Mouse (Mus musculus): ENCODE data around the gene Smarcd1. TPM values are rescaled to one million over a fixed set of nuclear protein-coding genes. Genes with fewer than 3 reads are reported as not detected.

The Smarcd1 gene
- 54.0 and 58.7 TPM in 2 replicates for polyA plus RNA-seq (2015; fragmentation: Nextera tagmentation; extraction: Ambion mirVana)

- Histone ChIP-seq H3K4me3 (peak within 1 kb of the TSS; percentile 81), H3K4me2 (replicated peaks) (peak within 1 kb of the TSS; percentile 82), H3K4me1 (peaks cover 29% of the 10 kb centered on the region), H3K27me3 (peaks cover 14% of the 10 kb centered on the region), H3K9me3 (no peaks in the 10 kb centered on the region), H3K9ac (peak within 1 kb of the TSS; percentile 96), H3K27ac (peak within 1 kb of the TSS; percentile 95), H3K36me3 (peaks cover 34% of the 10 kb centered on the region)
- ATAC-seq (ENCODE audit: low FRiP score, low read depth), result peak; percentile 95
- under 1% methylated on average over 70 of the region's 71 CpGs for WGBS
These were observed at the start of gene Smarcd1 for GRCm38 (mm10) chr15:99701999-99702900. TSS of gene Smarcd1 (plus strand) at chr15:99702129.

DNA sequence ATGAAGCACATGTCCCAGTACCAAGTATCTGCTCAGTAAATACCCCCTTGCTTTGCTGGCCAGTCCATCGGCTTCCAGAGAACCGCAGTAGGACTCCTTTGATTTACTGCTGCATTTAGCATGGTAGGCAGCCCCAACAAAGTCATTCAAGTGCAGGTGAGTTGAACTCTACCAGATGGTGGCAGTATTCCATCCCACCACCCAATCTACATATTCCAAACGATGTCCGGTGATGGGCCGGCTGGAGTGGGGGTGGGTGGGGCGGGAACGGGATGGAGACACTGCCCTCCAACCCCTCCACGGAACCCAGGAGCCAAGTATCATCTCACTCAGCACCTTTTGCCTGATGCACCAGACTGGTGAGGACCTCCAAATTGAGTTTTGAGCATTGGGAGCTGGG is 48.6 kb upstream of the Smarcd1 start:
- peak overlapping the region; percentile 57 for H3K4me2 ChIP-seq (replicated peaks)
- WGBS, result 4% methylated on average over 8 of the region's 8 CpGs
- ATAC-seq (ENCODE audit: low FRiP score, low read depth), result no peak
- H3K9ac ChIP-seq, result no peak overlapping the region
- peaks cover 37% of the 10 kb centered on the region for H3K4me1 ChIP-seq
- H3K36me3 ChIP-seq, result no peaks in the 10 kb centered on the region
- peaks cover 57% of the 10 kb centered on the region for H3K27me3 ChIP-seq
- H3K27ac ChIP-seq, result no peak overlapping the region
- peak overlapping the region; percentile 30 for H3K4me3 ChIP-seq
- no peaks in the 10 kb centered on the region for H3K9me3 ChIP-seq

DNA sequence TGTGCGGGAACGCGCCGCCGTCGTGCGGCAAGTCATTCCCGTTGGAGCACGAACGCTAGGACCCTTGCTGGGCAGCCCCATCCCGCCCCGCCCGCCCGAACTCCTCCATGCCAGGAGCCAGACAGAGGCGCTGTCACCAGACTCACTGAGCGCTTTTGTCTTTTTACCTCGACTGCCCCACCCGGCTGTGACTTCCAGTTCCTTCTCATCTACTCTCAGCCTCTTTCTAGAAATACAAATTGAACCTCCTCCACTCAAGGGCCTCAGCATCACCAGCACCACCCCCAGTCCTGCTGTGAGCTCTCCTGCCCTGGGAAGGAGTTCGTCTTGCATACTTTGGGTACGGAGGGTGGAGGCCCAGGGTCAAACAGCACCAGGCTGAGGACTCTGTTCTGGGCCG is 48.1 kb upstream of the Smarcd1 start:
- Histone ChIP-seq H3K9me3 (no peaks in the 10 kb centered on the region), H3K4me3 (peak overlapping the region; percentile 30), H3K4me2 (replicated peaks) (peak overlapping the region; percentile 57), H3K36me3 (no peaks in the 10 kb centered on the region), H3K4me1 (peaks cover 32% of the 10 kb centered on the region), H3K9ac (peak overlapping the region; percentile 25), H3K27ac (no peak overlapping the region), H3K27me3 (peaks cover 57% of the 10 kb centered on the region)
- WGBS, result 5% methylated on average over 21 of the region's 21 CpGs
- no peak for ATAC-seq (ENCODE audit: low FRiP score, low read depth)

- ATAC-seq (ENCODE audit: low FRiP score, low read depth), result no peak
- no peaks in the 10 kb centered on the region for H3K9me3 ChIP-seq
These were observed 46.0 kb upstream of the Smarcd1 start for GRCm38 (mm10) chr15:99655956-99656355.

DNA sequence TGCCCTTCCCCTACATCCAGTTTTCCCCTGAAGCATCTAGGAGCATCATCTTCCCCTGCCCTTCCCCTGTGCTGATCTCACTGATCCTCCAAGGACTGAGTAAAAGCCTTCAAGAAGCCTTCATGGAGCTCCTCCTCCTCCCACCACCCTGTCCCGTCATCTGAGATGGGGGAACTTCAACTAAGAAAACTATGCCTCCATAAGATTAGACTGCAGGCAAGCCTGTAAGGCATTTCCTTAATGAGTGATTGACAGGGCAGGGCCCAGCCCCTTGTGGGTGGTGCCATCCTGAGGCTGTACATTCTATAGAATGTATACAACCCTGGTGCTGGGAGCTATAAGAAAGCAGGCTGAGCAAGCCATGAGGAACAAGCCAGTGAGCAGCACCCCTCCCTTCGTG is 43.5 kb upstream of the Smarcd1 start:
- Histone ChIP-seq H3K9me3 (no peaks in the 10 kb centered on the region), H3K27ac (no peak overlapping the region), H3K9ac (no peak overlapping the region), H3K27me3 (peaks cover 48% of the 10 kb centered on the region), H3K4me2 (replicated peaks) (no peak overlapping the region), H3K4me3 (no peak overlapping the region), H3K4me1 (peaks cover 10% of the 10 kb centered on the region), H3K36me3 (no peaks in the 10 kb centered on the region)
- no peak for ATAC-seq (ENCODE audit: low FRiP score, low read depth)
- WGBS, result 47% methylated on average over 2 of the region's 2 CpGs

More at GRCm38 (mm10) chr15:99655956-99656355, 46.0 kb upstream of the Smarcd1 start:
- Histone ChIP-seq H3K36me3 (no peaks in the 10 kb centered on the region), H3K4me1 (peaks cover 12% of the 10 kb centered on the region), H3K9ac (no peak overlapping the region), H3K27ac (no peak overlapping the region), H3K27me3 (peaks cover 57% of the 10 kb centered on the region), H3K4me3 (no peak overlapping the region), H3K4me2 (replicated peaks) (no peak overlapping the region)
- WGBS, result 48% methylated on average over 9 of the region's 9 CpGs

DNA sequence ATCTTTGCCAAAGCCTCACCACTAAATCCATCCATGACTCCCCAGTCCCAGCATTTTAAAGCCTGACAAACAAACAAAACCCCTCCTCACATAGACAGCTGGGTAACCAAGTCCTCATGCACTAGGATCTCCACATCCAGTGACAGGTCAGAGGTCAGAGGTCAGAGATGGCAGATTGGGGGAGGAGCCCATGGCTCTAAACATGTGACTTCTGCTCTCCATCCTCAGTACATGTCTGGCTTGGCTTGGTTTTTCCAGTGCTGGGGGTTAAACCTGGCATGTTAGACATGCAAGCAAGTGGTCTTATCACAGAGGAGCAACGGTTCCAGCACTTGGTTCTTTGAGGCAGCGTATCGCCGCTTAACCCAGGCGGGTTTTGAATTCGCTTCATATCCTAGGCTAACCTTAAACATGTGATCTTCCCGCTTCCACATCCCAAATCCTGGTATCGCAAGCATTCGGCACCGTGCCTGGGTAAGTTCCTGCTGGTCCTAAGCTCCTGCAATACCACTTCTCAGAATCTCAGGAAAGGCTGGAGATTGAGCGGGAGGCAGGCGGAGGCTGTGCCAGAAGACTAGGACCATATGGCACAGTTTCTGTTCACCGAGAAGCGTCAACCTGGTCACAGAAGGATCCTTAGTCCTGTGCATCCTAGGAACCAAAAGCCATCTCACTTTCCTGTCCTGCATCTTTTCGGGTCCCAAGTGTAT is 40.7 kb upstream of the Smarcd1 start:
- no peak for ATAC-seq (ENCODE audit: low FRiP score, low read depth)
- Histone ChIP-seq H3K4me1 (peaks cover 20% of the 10 kb centered on the region), H3K4me2 (replicated peaks) (no peak overlapping the region), H3K9me3 (no peaks in the 10 kb centered on the region), H3K27me3 (peaks cover 46% of the 10 kb centered on the region), H3K27ac (no peak overlapping the region), H3K9ac (no peak overlapping the region), H3K36me3 (no peaks in the 10 kb centered on the region), H3K4me3 (no peak overlapping the region)
- WGBS, result 94% methylated on average over 15 of the region's 15 CpGs

- WGBS, result 29% methylated on average over 7 of the region's 7 CpGs
- no peak overlapping the region for H3K27ac ChIP-seq
- H3K4me3 ChIP-seq, result no peak overlapping the region
- H3K36me3 ChIP-seq, result no peaks in the 10 kb centered on the region
- no peak overlapping the region for H3K4me2 ChIP-seq (replicated peaks)
- H3K9me3 ChIP-seq, result no peaks in the 10 kb centered on the region
- H3K4me1 ChIP-seq, result peaks cover 20% of the 10 kb centered on the region
- no peak overlapping the region for H3K9ac ChIP-seq
- H3K27me3 ChIP-seq, result peaks cover 48% of the 10 kb centered on the region
- ATAC-seq (ENCODE audit: low FRiP score, low read depth), result no peak
These were observed 39.6 kb upstream of the Smarcd1 start for GRCm38 (mm10) chr15:99662371-99662770.

DNA sequence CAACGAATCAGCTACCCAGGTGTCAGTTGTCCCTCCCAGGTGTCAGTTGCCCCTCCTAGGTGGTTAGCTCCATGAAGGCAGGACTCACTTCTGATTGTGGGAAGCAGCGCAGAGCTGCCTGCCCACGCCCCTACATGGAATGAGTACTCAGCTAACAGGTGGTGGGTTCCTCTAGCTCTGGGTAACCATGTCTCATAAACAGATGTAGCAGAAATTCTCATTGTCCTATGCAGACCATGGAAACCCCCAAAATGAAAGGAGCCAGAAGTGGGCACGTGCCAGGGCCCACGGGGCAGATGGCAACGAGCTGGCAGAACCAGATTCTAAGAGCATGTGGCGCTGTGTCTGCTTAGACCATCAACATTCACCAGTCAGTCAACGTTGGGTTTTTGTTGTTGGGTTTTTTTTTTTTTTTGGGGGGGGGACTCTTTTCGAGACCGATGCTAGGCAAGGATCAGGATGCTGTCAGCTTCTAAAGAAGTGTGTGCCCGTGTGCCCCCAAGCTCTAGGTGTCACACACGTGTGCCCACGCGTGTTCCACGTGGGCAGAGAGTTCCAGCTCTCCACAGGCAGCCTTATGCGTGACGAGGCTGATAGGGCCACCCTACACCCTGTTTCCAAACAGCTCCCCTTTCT is 37.8 kb upstream of the Smarcd1 start:
- Histone ChIP-seq H3K4me3 (peak overlapping the region; percentile 50), H3K9ac (peak overlapping the region; percentile 64), H3K27ac (no peak overlapping the region), H3K36me3 (no peaks in the 10 kb centered on the region), H3K9me3 (no peaks in the 10 kb centered on the region), H3K27me3 (peaks cover 53% of the 10 kb centered on the region), H3K4me1 (peaks cover 20% of the 10 kb centered on the region), H3K4me2 (replicated peaks) (peak overlapping the region; percentile 91)
- no peak for ATAC-seq (ENCODE audit: low FRiP score, low read depth)
- 2% methylated on average over 17 of the region's 17 CpGs for WGBS

- H3K4me2 ChIP-seq (replicated peaks), result peak overlapping the region; percentile 91
- peak overlapping the region; percentile 50 for H3K4me3 ChIP-seq
- H3K27me3 ChIP-seq, result peaks cover 61% of the 10 kb centered on the region
- H3K27ac ChIP-seq, result no peak overlapping the region
- WGBS, result 0% methylated on average over 30 of the region's 52 CpGs
- peaks cover 21% of the 10 kb centered on the region for H3K4me1 ChIP-seq
- no peaks in the 10 kb centered on the region for H3K9me3 ChIP-seq
- ATAC-seq (ENCODE audit: low FRiP score, low read depth), result peak; percentile 49; the same call in 1 of the 2 replicates
- peak overlapping the region; percentile 64 for H3K9ac ChIP-seq
- no peaks in the 10 kb centered on the region for H3K36me3 ChIP-seq
These were observed 37.1 kb upstream of the Smarcd1 start for GRCm38 (mm10) chr15:99664600-99665451.

GRCm38 (mm10) chr15:99667544-99667943 is 34.4 kb upstream of the Smarcd1 start:
- Histone ChIP-seq H3K36me3 (no peaks in the 10 kb centered on the region), H3K9ac (no peak overlapping the region), H3K4me3 (no peak overlapping the region), H3K27ac (no peak overlapping the region), H3K4me1 (peaks cover 31% of the 10 kb centered on the region), H3K27me3 (peaks cover 87% of the 10 kb centered on the region), H3K9me3 (no peaks in the 10 kb centered on the region), H3K4me2 (replicated peaks) (no peak overlapping the region)
- WGBS, result 92% methylated on average over 2 of the region's 2 CpGs
- ATAC-seq (ENCODE audit: low FRiP score, low read depth), result no peak

- H3K4me3 ChIP-seq, result no peak overlapping the region
- no peaks in the 10 kb centered on the region for H3K36me3 ChIP-seq
- H3K4me1 ChIP-seq, result peaks cover 29% of the 10 kb centered on the region
- H3K9me3 ChIP-seq, result no peaks in the 10 kb centered on the region
- H3K27ac ChIP-seq, result no peak overlapping the region
- H3K9ac ChIP-seq, result no peak overlapping the region
- peaks cover 94% of the 10 kb centered on the region for H3K27me3 ChIP-seq
- no peak for ATAC-seq (ENCODE audit: low FRiP score, low read depth)
- H3K4me2 ChIP-seq (replicated peaks), result 0 out of 2 replicates have a peak overlapping the region, but pooled peaks have one; percentile 4
- WGBS, result 1% methylated on average over 12 of the region's 12 CpGs
These were observed 33.0 kb upstream of the Smarcd1 start for GRCm38 (mm10) chr15:99668881-99669280.
